Mouse (Mus musculus): ENCODE measurements around the gene Oit1.

DNA sequence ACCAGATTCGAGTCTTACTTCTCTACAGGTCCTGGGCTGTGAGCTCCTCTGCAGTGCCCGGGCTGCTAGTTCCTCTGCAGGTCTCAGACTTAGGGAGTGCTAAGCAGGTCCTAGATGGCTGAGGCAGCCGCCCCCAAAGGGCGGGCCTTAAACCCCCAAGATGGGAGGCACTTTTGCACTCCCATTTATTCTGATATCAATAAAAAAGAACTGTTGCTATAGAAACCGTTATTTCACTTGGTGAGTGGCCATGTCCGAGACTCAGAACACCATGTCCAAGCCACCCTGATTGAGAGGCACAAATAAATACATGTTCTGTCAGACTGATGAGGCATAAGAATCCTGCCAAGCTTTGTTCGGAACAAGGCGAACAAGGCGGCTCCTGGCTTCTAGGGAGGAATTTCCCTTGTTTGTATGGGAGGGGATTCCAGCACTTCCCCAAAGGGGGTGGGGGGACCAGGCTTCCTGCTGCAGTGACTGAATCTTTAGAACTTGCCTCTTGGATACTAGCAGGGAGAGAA is 68.9 kb downstream of the Oit1 start:
- no peak for TF ChIP-seq CTCF (IDR thresholded peaks at IDR 0.05; ENCODE audit: low read depth, low read length)
- no peak for TF ChIP-seq POLR2A (IDR thresholded peaks at IDR 0.05; ENCODE audit: extremely low read depth, insufficient read depth, low read length)
